Mouse (Mus musculus) small intestine, adult 2 months (tissue): ENCODE measurements around the gene Rab1a.

Experiments
- CTCF ChIP-seq: fragments of 200-500 bp; IDR thresholded peaks from 2 replicates; pipeline ENCODE4 v1.5.1; 2012; ENCODE audit warnings: low read depth, mild to moderate bottlenecking, control low read depth, inconsistent platforms, low read length, moderate library complexity, mixed read lengths; ENCODE audit not compliant: insufficient replicate concordance, insufficient read length; ENCODE audit errors: extremely low read depth
- POLR2A ChIP-seq: fragments of 200-500 bp; IDR thresholded peaks from 2 replicates; pipeline ENCODE4 v1.6.1; 2012; ENCODE audit warnings: low read depth, mild to moderate bottlenecking, control low read depth, inconsistent platforms, low read length, moderate library complexity

GRCm38 (mm10) chr11:20228666-20229065, 27.4 kb downstream of the Rab1a start:
- TF ChIP-seq CTCF: no peak
- no peak for TF ChIP-seq POLR2A
